Mouse (Mus musculus) lung, embryonic 14.5 days (tissue): ENCODE measurements around the gene Coil. TPM values are rescaled to one million over a fixed set of nuclear protein-coding genes. Genes with fewer than 3 reads are reported as not detected.

ENCODE experiments used
- ATAC-seq: fragments of 200-750 bp; cut with Nextera tagmentation; 2 replicates; pipeline ENCODE4 v1.8.0; 2017; ENCODE audit warnings: mild to moderate bottlenecking, moderate TSS enrichment, moderate library complexity; ENCODE audit not compliant: insufficient read depth
- DNase-seq: peaks from one replicate; pipeline ENCODE4 v3.0.0-alpha.2; 2015
- H3K27ac ChIP-seq: fragments of 300-500 bp; sonication (generic); 2 replicates; pipeline ENCODE4 v1.5.1; 2014; ENCODE audit warnings: low read depth, mild to moderate bottlenecking, moderate library complexity
- H3K27me3 ChIP-seq: fragments of 300-500 bp; sonication (generic); 2 replicates; pipeline ENCODE4 v1.6.1; 2014; ENCODE audit warnings: low read length, control low read depth; ENCODE audit not compliant: insufficient read depth
- H3K36me3 ChIP-seq: fragments of 300-500 bp; sonication (generic); 2 replicates; pipeline ENCODE4 v1.6.1; 2014; ENCODE audit warnings: control low read depth; ENCODE audit not compliant: insufficient read depth
- H3K4me1 ChIP-seq: fragments of 300-500 bp; sonication (generic); 2 replicates; pipeline ENCODE4 v1.6.1; 2014; ENCODE audit warnings: antibody characterized with exemption, control low read depth; ENCODE audit not compliant: insufficient read depth
- H3K4me2 ChIP-seq: fragments of 300-500 bp; sonication (generic); 2 replicates; pipeline ENCODE4 v1.6.1; 2014; ENCODE audit warnings: mild to moderate bottlenecking
- H3K4me3 ChIP-seq: fragments of 300-500 bp; sonication (generic); 2 replicates; pipeline ENCODE4 v1.5.1; 2014; ENCODE audit warnings: low read depth, low read length
- H3K9ac ChIP-seq: fragments of 300-500 bp; sonication (generic); 2 replicates; pipeline ENCODE4 v1.6.1; 2014
- H3K9me3 ChIP-seq: fragments of 300-500 bp; sonication (generic); 2 replicates; pipeline ENCODE4 v1.6.1; 2016; ENCODE audit warnings: low read depth, low read length, control low read depth
- CTCF ChIP-seq: IDR thresholded peaks from 2 replicates; pipeline ENCODE4 v1.5.1; 2016; ENCODE audit warnings: antibody characterized with exemption, low read depth
- WGBS: fragments of 180-500 bp; shearing (Covaris S2); extraction: QIAGEN DNeasy Blood & Tissue Kit; methylation state at CpG from one replicate; pipeline ENCODE4 v1.1.7; 2014; 5-methylcytosine and 5-hydroxymethylcytosine counted together
- polyA plus RNA-seq: library from polyadenylated mRNA; unstranded; fragments of >200 nt; fragmentation: Nextera tagmentation; extraction: Ambion mirVana; gene quantifications from 2 replicates; pipeline ENCODE4 v1.2.1, GENCODE M21; 2014

The Coil gene
- polyA plus RNA-seq, 1 experiment from 2014 or later: 12.2 TPM

DNA sequence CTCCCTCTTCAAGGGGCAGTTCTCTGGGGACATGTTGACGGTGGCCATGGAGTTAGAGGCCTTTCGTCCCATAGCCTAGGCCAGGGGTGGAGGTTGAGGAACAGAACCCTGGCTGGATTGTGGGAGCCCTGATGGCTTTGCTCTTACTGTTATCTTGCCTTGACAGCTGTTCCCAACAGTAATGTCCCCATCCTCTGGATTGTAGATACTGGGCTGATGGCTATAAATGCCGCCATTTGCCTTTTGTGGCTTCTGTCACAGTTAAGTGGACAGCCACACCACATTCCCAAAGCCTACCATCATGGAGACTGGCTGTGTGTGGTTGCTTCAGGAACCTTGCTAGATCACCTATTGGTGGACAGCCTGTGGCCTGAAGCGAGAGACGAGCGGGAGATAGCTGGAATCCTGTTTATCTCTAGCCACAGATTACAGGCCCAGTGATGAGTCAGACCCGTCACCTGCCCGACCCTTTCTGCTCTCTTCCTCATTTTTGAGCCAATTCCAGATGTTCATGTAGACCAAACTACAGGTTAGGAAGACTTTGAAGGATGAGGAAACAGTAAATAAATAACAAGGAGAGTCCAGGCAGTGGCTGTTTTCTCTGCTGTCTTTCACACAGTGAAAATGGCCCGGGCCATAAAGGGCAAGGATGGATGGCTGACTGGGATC is 47.6 kb downstream of the Coil start:
- H3K36me3 ChIP-seq: peaks cover 24% of the 10 kb centered on the region
- H3K27ac ChIP-seq: no peak overlapping the region
- no peaks in the 10 kb centered on the region; the same call in 1 of the 2 replicates for H3K4me1 ChIP-seq
- 76% methylated on average over 9 of the region's 9 CpGs for WGBS
- ATAC-seq (no peak), DNase-seq (no peak)
- no peak overlapping the region for H3K9ac ChIP-seq
- H3K27me3 ChIP-seq: no peaks in the 10 kb centered on the region
- H3K4me3 ChIP-seq: no peak overlapping the region
- no peak overlapping the region for H3K4me2 ChIP-seq
- TF ChIP-seq CTCF: no peak
- H3K9me3 ChIP-seq: no peaks in the 10 kb centered on the region

DNA sequence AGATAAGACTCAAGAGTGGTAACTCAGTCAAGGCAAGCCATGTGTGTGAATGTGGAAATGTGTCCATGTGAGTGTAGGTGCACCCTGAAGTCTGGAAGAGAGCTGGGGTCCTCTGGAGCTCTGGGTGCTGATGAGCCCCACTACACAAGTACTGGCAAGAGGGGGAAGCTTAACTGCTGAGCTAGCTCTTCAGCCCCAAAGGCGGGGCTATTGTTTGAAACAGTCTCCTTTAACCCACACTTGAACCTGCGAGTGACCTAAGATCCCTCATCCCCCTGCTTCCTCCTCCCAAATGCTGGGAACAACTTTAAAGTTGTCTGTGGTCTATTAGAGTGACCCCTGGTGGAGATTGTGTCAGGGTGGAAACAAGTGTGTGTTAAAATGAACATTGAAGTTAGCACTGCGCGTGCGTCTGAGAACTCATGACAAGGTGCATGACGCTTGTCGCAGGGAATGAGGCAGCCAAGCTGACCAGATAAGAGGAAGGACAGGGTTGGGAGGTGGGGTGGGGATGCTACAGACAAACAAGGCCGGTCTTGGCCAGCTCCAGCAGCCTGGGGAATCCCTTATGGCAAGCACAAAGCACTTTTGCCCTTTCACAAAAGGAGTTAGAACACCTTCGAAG is 50.7 kb downstream of the Coil start:
- 68% methylated on average over 9 of the region's 9 CpGs for WGBS
- Histone ChIP-seq H3K27me3 (no peaks in the 10 kb centered on the region), H3K27ac (no peak overlapping the region), H3K9me3 (no peaks in the 10 kb centered on the region), H3K4me3 (no peak overlapping the region), H3K4me1 (peaks cover 6% of the 10 kb centered on the region), H3K4me2 (no peak overlapping the region), H3K9ac (no peak overlapping the region), H3K36me3 (peaks cover 12% of the 10 kb centered on the region)
- no peak for ATAC-seq
- DNase-seq: peak; percentile 44
- peak; percentile 42 for TF ChIP-seq CTCF

DNA sequence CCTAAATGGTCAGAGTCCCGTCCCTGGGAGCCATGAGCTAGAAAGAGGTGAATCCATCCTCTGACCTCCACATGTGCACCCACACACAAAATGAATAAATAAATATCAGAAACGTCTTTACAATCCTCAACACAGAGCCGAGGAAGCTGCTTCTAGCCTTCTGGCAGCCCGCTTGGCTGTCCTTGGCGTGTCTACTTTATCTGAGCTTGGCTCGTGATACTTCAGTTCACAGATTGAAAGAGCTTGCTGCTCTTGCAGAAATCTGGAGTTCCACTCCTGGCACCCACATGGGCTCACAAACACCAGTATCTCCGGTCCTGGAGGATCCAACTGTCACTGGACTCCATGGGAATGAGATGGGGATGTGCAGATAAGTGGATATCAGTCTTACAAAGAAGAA is 51.6 kb downstream of the Coil start:
- Histone ChIP-seq H3K9me3 (no peaks in the 10 kb centered on the region), H3K27ac (no peak overlapping the region), H3K4me2 (no peak overlapping the region), H3K4me3 (no peak overlapping the region), H3K4me1 (peaks cover 6% of the 10 kb centered on the region), H3K9ac (no peak overlapping the region), H3K27me3 (no peaks in the 10 kb centered on the region), H3K36me3 (peaks cover 4% of the 10 kb centered on the region)
- ATAC-seq (no peak), DNase-seq (no peak)
- no peak for TF ChIP-seq CTCF
- WGBS: 75% methylated on average over 7 of the region's 7 CpGs

DNA sequence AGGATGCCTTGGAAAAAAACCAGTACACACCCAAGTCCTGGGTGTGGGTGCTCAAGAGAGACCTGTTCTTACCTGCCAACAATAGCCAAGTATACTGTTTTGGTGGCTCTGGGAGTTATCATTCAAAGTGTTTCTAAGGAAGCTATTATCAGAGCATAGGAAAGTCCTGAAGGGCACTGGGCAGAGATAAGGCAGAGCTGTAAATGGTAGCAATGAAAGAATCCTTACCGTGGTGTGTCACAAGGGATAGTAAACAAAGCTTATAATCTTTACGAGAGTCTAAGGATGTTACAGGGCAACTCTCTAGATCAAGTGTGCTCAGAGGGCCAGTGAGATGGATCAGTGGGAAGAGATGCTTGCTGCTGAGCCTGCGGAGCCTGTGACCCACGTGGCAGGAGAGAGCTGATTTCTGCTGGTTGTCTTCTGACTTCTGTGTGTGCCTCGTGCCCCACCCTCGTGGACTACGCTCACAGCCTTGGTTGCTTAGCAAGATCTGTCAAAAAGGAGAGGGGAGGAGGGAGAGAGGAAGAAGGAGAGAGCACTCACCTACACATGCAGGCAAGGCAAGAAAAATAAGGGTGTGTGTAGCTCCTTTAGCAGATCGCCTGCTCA is 52.2 kb downstream of the Coil start:
- no peak for TF ChIP-seq CTCF
- no peak overlapping the region for H3K4me2 ChIP-seq
- peaks cover 6% of the 10 kb centered on the region for H3K4me1 ChIP-seq
- DNase-seq (no peak), ATAC-seq (no peak)
- 45% methylated on average over 8 of the region's 8 CpGs for WGBS
- no peak overlapping the region for H3K4me3 ChIP-seq
- H3K27ac ChIP-seq: no peak overlapping the region
- no peak overlapping the region for H3K9ac ChIP-seq
- no peaks in the 10 kb centered on the region for H3K9me3 ChIP-seq
- peaks cover 4% of the 10 kb centered on the region; the same call in 1 of the 2 replicates for H3K36me3 ChIP-seq
- no peaks in the 10 kb centered on the region for H3K27me3 ChIP-seq

DNA sequence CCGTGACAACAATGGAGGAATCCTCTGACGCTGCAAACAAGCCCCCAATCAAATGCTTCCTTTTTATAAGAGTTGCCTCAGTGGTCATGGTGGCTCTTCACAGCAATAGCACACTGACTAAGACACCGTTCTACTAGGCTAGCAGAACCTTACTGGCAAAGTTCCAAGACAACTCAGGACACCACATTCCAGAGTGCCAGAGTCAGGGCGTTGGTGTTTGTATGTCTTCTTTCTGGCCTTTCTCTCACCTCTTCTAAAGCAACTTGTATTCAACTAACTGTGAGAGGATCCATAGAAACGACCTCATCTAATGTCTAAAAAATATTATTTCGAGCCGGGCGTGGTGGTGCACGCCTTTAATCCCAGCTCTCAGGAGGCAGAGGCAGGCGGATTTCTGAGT is 53.4 kb downstream of the Coil start:
- peaks cover 6% of the 10 kb centered on the region for H3K4me1 ChIP-seq
- TF ChIP-seq CTCF: no peak
- no peak overlapping the region for H3K4me3 ChIP-seq
- 59% methylated on average over 10 of the region's 10 CpGs for WGBS
- peak overlapping the region; percentile 67; the same call in 1 of the 2 replicates for H3K27ac ChIP-seq
- H3K9me3 ChIP-seq: no peaks in the 10 kb centered on the region
- H3K36me3 ChIP-seq: no peaks in the 10 kb centered on the region; the same call in 1 of the 2 replicates
- no peak overlapping the region for H3K4me2 ChIP-seq
- no peak overlapping the region for H3K9ac ChIP-seq
- ATAC-seq (no peak), DNase-seq (peak; percentile 31)
- no peaks in the 10 kb centered on the region for H3K27me3 ChIP-seq

DNA sequence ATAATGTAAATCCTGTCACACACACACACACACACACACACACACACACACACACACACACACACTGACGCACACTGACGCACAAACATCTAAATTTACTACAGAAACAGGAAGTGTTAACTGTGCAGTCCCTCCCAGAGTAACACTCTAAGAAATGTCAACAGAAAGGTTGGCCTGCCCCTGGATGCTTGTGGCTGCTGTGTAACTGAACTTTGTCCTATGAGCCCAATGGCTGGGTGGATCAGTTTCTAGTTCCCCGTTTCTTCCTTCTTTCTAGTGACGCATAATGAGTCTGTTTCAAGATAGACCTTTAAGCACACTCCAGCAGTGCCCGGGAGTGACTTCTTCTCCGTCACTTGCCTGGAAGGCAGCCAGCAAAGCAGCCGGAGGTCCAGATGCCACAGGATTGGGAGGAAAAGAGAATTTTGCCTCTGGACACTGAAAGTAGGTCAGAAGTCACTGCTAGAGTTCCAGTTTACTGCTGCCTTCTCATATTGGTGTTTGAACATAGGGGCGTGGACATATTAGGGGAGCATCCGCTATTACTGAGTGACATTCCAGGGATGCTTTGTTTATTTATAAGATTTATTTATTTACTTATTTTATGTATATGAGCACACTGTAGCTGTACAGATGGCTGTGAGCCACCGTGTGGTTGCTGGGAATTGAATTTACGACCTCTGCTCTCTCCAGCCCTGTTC is 54.3 kb downstream of the Coil start:
- no peak overlapping the region for H3K9ac ChIP-seq
- no peak overlapping the region for H3K4me3 ChIP-seq
- no peaks in the 10 kb centered on the region for H3K9me3 ChIP-seq
- H3K4me2 ChIP-seq: peak overlapping the region; percentile 19; the same call in 1 of the 2 replicates
- peak overlapping the region; percentile 67 for H3K27ac ChIP-seq
- TF ChIP-seq CTCF: no peak
- peak; percentile 89 for DNase-seq
- peaks cover 6% of the 10 kb centered on the region for H3K4me1 ChIP-seq
- ATAC-seq: peak; percentile 81
- no peaks in the 10 kb centered on the region; the same call in 1 of the 2 replicates for H3K36me3 ChIP-seq
- 21% methylated on average over 11 of the region's 11 CpGs for WGBS
- no peaks in the 10 kb centered on the region for H3K27me3 ChIP-seq

DNA sequence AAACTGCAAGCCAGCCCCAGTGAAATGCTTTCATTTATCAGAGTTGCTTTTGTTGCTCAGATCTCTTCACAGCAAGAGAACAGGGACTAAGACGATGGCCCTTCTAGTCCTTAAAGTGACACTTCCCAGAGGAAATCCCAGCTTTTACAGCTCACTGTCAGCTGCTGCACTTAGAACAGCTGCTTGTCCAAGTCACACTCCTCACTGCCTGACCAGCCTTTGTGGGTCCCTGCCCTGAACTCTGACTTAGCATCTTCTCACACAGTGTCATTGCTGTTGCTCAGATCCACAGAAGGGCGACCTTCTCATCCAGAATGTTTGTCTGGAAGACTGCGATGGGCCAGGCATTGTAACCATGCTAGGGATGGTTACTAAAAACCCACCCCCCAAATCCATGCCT is 55.6 kb downstream of the Coil start:
- no peak overlapping the region for H3K27ac ChIP-seq
- H3K27me3 ChIP-seq: no peaks in the 10 kb centered on the region
- WGBS: 61% methylated on average over 3 of the region's 3 CpGs
- TF ChIP-seq CTCF: no peak
- no peaks in the 10 kb centered on the region for H3K9me3 ChIP-seq
- ATAC-seq (no peak), DNase-seq (peak; percentile 44)
- H3K4me1 ChIP-seq: peaks cover 6% of the 10 kb centered on the region
- no peak overlapping the region for H3K4me2 ChIP-seq
- H3K4me3 ChIP-seq: no peak overlapping the region
- H3K9ac ChIP-seq: no peak overlapping the region
- H3K36me3 ChIP-seq: no peaks in the 10 kb centered on the region
